Mouse (Mus musculus) heart, adult 9 months (tissue): ENCODE measurements at regions not wholly inside any gene's neighbourhood (a gene's known extent, or its start where the extent isn't known, plus 50 kb on each side); places are given as distances from the start of the nearest gene placed in this dataset.

Experiments used
- DNase-seq, 2 experiments: peaks; one replicate each; pipeline ENCODE4 v3.0.0; 2022; ENCODE audit warnings: low spot score in 2 of 2

DNA sequence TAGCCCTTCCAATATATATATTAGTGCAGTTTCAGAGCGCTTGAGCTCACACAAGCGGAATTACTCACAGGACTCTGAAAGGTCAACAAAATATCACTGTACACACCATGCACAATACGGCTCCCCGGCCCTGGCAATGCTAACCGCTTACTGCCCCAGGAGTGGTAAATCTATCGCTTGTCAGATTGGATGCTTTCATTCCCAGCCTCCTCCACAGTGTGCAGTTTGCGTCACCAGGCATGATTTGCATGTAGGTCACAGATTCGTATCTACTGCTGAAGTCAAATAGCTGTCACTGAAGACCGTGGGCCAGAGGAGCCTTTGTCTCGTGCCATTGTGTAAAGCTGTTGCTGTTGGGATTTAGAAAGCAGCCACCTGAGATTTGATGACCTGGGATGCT is 60.1 kb downstream of the Ccdc115 start:
- no peak for DNase-seq

DNA sequence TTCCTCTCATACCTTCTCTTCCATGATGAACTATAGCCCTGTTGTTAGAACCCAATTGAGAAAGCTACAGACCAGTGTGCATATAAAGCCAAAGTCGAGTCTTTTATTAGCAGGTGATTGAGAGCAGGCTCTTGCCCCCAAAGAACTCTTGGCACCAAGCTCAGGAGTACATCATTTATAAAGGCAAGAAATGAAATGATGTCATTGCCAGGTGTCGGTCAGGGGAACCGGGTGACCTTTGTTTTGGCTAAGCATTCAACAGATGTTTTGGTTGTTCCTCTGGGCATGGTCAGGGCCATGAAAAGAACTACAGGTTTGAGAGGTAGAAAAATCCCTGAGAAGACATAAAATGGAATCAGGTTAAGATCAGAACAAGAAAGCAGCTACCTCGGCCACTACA is 61.6 kb downstream of the Ccdc115 start:
- DNase-seq = peak in 1 of 2 experiments; percentile 46

DNA sequence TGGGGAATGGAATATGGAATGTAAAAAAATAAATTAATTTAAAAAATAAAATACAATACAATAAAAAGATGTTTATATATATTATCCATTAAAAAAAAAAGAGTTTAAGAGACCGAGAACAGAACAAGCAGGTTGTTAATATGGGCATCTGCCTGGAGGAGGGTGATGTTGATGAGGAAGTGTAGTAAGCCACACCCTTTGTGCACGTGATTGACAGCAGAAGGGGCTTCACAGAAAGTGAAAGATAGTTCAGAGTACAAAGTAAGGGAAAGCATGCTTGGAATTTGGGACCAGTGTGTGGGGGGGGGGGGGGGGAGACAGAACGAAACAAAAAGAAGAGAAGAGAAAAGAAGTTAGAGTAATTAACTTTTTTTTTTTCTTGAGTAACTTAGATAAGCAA is 64.0 kb downstream of the Ccdc115 start:
- no peak for DNase-seq

DNA sequence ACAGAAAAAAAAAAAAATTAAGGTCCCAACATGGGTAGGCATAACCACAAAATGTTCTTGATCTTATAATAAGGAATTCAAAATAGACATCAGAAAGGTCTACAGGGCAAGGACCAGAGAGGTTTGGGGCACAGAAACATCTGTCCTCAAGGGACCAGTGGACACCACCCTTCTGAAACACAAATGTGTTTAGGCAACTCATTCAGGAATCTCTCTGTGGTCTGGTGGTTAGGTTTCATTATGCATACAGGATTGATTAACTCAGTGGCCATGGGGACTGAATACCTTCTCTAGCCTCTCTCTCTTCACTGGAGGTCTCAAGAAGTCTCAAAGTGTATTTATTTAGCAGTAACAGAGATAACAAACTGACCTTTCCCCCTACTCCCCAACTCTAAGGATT is 67.8 kb downstream of the Ccdc115 start:
- no peak for DNase-seq
